Mouse (Mus musculus): Measurements from ENCODE around the gene Pcca.
"Not testable (repeated sequence)": the region's sequence is repeated elsewhere in the genome, so short reads cannot be mapped to it uniquely, and the experiment has no call there.

Pcca gene

DNA sequence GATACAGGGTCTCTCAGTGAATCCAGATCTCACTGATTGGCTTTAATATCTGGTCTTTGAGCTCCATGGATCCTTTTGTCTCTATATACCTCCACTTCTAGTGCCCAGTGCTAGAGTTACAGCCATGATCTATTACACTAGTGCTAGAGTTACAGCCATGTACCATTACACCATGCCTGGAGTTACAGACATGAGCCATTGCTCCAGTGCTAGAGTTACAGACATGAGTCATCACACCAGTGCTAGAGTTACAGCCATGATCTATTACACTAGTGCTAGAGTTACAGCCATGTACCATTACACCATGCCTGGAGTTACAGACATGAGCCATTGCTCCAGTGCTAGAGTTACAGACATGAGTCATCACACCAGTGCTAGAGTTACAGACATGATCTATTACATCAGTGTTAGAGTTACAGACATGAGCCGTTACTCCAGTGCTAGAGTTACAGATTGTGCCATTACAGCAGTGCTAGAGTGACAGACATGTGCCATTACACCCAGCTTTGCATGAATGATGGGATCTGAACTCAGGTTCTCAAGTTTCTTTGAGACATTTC, 26.8 kb downstream of the Pcca start:
- not testable (repeated sequence) for DNase-seq (ENCODE audit: low read depth)

DNA sequence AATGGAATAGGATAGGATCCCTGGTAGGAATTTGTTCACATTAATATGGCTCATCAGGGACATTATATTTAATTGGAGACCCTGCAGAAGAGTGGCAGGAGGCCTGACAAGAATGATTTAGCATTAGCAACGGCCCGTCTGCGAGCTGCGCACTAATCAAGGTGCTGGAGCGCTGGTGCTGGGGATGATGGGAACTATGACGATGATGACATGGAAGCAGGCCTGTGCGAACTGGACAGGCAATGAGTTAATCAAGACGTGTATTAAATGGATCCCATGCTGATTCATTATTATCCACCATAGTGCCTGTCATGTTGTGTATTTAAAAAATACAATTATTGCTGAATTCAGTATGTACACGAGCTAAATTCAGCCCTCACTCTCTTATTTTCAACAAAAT, 36.7 kb downstream of the Pcca start:
- no peak for DNase-seq (ENCODE audit: low read depth)

- no peak for DNase-seq (ENCODE audit: low read depth)
These were observed 40.1 kb downstream of the Pcca start for GRCm38 (mm10) chr14:122574064-122574751.

- no peak for DNase-seq (ENCODE audit: low read depth)
These were observed 43.7 kb downstream of the Pcca start for GRCm38 (mm10) chr14:122577816-122578215.

DNA sequence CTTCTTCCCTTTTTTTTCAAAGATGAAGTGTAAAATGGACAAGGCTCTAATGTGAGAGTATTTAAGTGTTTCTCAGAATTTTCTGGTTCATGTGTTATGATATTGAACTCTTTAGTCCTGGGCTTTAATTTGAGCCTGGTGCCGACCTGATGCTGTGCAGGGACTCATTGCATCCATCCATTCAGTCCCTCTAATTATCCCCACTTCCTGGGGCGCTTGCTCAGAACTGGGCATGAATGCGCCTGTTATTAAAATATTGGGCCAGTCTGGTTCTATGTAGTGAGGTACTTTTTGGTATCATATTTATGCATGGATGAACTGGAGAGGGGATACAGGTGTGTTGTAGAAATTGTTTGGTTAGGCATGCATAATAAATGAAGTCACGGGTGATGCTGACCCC, 47.9 kb downstream of the Pcca start:
- no peak for DNase-seq (ENCODE audit: low read depth)

- DNase-seq (ENCODE audit: low read depth), result no peak
These were observed 48.5 kb downstream of the Pcca start for GRCm38 (mm10) chr14:122582491-122583077.

DNA sequence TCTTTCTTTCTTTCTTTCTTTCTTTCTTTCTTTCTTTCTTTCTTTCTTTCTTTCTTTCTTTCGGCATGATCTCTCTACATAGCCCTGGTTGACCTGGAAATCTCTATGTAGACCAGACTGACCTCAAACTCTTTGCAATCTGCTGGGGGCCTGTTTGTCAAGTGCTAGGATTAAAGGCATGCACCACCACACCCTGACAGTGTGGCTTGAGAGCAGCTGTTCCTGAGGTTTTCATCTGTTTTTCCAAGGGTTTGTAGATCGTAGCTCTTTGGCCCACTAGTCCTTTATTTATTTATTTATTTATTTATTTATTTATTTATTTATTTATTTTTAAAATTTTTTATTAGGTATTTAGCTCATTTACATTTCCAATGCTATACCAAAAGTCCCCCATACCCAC, 50.0 kb downstream of the Pcca start:
- not testable (repeated sequence) for DNase-seq (ENCODE audit: low read depth)

- no peak for DNase-seq (ENCODE audit: low read depth)
These were observed 52.8 kb downstream of the Pcca start for GRCm38 (mm10) chr14:122586942-122587341.

GRCm38 (mm10) chr14:122597534-122597933, 63.4 kb downstream of the Pcca start:
- no peak for DNase-seq (ENCODE audit: low read depth)

DNA sequence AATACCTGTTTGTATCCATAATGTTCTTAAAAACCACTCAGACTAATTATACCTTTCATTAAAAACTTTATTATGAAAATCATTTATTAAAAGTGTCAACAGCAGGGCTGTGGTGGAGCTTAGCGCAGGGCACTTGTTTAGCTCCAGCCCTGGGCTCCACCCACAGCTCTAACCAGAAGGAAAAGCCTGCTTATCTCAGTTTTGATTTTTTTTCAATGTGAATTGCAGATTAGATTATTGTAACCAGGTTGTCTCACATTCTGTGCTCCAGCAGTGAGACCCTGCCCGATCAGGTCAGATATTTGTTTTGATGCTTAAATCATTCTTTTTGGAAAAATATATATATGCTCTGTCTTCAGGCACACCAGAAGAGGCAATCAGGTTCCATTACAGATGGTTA, 64.7 kb downstream of the Pcca start:
- DNase-seq (ENCODE audit: low read depth), result no peak

GRCm38 (mm10) chr14:122599839-122600238, 65.7 kb downstream of the Pcca start:
- DNase-seq (ENCODE audit: low read depth), result no peak

- no peak for DNase-seq (ENCODE audit: low read depth)
These were observed 68.6 kb downstream of the Pcca start for GRCm38 (mm10) chr14:122602701-122603100.

- DNase-seq (ENCODE audit: low read depth), result no peak
These were observed 72.4 kb downstream of the Pcca start for GRCm38 (mm10) chr14:122606499-122606898.

DNA sequence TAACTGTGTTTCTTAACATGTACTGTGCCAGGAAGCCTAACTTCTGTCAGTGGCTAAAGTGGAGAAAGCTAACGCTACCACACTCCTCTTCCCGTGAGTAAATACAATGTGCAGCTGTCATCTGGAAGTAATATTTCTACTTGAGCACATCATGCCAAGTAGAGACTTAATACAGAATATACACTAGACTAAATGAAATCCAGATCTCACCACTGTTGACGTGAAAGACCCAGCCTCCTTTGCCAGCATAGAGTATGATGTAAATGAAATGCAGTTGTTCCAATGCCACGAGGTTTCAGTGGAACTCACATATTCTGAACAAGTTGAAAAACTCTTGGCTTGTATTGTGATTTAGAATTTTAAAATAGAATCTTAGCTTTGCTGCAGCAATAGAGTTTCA, 73.3 kb downstream of the Pcca start:
- DNase-seq (ENCODE audit: low read depth), result peak; percentile 85

GRCm38 (mm10) chr14:122608323-122608722, 74.2 kb downstream of the Pcca start:
- no peak for DNase-seq (ENCODE audit: low read depth)

DNA sequence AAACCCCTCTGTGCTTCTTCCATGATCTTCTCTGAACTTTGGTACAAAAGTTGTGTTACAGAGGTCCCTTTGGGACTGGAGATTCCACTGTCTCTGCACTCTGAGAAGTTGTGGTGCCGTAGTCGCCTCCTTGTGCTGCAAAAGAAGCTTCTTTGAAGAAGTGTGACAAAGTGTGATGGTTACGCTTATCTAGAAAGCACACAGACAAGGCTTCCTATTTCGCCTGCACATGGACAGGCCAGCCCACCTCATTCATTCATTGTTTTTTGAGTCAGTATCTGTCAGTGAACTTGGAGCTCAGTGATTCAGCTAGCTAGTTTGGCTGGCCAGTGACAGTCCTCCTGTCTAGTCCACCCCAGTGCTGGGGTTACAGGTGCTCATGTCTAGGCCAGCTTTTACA, 76.9 kb downstream of the Pcca start:
- DNase-seq (ENCODE audit: low read depth), result no peak

DNA sequence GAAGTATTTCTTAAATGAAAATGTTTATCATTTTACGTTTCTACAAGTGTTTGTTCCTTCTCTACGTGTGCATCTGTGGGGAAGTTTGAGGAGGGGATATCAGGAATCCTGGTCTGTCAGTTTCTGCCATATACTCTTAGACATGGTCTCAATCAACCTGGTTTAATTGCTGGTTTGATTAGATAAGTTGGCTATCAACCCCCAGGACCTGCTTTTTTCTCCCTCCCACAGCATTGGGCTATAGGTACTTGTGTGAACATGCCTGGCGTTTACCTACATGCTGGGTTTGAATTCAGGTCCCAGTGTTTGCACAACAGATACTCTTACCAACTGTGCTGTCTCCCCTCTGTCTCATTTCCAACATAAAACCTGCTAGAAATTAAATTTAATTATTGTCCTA, 78.2 kb downstream of the Pcca start:
- no peak for DNase-seq (ENCODE audit: low read depth)

DNA sequence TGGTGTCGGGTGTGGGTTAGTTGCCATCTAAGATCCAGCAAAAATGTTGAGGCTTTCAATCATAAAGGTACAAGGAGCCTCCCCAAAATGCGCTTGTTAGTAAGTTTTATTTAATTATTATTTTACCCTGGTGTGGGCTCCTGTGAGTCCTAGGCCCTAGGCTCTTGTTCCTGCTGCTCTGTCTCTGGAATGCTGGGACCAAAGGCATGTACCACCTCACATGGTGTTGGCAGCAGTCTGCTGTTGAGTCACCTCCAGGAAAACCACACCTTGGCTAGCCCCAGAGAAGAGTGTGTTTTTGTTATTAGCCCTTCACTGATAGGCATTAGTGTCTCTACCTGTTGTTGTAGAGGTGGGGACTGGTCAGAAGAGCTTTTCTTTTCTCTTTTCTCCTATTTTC, 83.5 kb downstream of the Pcca start:
- DNase-seq (ENCODE audit: low read depth), result peak; percentile 34

- no peak for DNase-seq (ENCODE audit: low read depth)
These were observed 99.3 kb downstream of the Pcca start for GRCm38 (mm10) chr14:122633416-122633815.

- no peak for DNase-seq (ENCODE audit: low read depth)
These were observed 102.5 kb downstream of the Pcca start for GRCm38 (mm10) chr14:122636601-122637000.

- peak; percentile 58 for DNase-seq (ENCODE audit: low read depth)
These were observed 103.9 kb downstream of the Pcca start for GRCm38 (mm10) chr14:122637798-122638555.

DNA sequence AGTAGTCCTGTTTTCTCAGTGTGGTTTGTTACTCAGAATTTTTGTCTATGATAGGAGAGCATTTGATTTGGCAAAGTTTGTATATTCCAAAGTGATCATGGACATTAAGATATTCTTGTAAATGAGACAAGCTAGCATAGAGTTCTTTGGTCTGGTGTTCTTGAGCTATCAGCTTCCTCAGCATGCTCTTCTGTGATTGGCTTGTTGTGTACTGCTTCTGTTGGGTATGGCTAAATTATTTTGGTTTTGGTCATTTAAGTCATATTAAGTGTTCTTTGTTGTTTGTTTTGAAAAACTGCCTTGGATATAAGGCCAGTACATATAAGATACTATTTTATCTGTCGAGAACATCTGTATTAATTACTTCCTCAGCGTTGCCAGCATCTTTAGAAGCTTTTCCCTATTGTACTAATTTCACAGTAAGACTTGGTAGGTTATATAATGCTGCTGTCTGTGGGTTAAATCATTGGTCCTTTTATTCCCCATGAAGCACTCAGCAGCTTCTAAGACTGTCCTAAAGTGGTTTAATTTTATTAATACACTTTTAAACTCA, 105.1 kb downstream of the Pcca start:
- no peak for DNase-seq (ENCODE audit: low read depth)

- no peak for DNase-seq (ENCODE audit: low read depth)
These were observed 108.3 kb downstream of the Pcca start for GRCm38 (mm10) chr14:122642432-122642831.

Measured in NIH3T3 (cell line).